Mouse (Mus musculus) layer of hippocampus, adult 11-12 months (tissue): ENCODE data around the gene Morn4.

Experiments used
- DNase-seq: peaks from one replicate; pipeline ENCODE4 v3.0.0; 2022; ENCODE audit warnings: low spot score

Morn4 gene

DNA sequence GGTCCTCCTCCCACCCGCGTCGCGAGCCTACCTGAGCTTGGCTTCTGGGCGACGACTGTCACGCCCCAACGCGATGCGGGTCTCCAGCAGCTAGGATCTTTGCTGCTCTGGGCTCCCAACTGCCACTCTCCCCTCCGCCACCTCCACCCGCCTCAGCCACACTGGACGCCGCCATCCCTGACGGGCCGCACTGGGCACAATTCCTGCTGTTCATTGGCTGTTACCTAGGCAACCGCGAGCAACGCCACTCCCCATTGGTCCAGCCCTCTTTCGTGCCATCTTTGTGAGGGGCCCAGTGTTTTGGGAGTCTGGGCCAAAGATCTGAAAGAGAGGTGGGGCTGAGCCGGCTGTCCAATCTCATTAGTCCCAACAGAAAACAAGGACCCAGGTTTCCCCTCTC is at the start of gene Morn4:
Morn4 (minus strand) TSS at position 192 of the 400 bp plus-strand sequence.
- peak; percentile 94 for DNase-seq

DNA sequence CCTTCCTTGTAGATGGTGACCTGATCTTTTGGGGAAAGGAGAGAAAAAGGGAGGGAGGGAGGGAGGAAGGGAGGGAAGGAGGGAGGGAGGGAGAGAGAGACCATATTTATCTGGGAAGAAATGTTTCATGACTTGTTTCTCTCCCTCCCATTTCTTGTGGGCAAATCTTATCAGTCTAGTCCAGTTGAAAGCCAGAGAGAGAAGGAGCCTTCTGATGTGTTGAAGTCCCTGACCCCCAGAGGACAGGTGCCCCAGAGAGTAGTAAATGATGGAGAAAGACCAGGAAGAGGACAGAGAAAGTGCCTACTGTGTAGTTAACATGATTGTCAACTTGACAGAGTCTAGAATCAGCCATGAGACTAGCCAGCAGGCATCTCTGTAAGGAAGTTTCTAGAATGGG is 48.9 kb upstream of the Morn4 start:
- DNase-seq: no peak

DNA sequence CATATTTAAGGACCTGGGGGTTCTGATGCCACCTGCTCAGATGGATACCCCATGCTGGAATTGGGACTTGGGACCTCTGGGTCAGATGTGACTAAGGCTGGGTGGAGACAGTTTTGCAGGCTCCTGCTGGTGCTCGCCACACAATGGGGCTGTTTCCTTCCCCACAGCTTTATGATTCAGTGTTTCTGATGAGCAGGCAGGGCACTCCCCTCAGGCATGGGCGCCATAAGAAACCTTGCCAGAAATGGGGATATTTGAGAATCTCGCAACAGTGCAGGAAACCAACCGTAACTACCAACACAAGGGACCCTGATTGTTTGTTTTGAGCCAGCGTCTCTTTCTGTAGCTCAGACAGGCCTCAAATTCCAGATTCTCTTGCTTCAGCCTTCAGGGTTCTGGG is 44.9 kb upstream of the Morn4 start:
- no peak for DNase-seq

- DNase-seq: no peak
These were observed 44.1 kb upstream of the Morn4 start for GRCm38 (mm10) chr19:42130294-42130606.

DNA sequence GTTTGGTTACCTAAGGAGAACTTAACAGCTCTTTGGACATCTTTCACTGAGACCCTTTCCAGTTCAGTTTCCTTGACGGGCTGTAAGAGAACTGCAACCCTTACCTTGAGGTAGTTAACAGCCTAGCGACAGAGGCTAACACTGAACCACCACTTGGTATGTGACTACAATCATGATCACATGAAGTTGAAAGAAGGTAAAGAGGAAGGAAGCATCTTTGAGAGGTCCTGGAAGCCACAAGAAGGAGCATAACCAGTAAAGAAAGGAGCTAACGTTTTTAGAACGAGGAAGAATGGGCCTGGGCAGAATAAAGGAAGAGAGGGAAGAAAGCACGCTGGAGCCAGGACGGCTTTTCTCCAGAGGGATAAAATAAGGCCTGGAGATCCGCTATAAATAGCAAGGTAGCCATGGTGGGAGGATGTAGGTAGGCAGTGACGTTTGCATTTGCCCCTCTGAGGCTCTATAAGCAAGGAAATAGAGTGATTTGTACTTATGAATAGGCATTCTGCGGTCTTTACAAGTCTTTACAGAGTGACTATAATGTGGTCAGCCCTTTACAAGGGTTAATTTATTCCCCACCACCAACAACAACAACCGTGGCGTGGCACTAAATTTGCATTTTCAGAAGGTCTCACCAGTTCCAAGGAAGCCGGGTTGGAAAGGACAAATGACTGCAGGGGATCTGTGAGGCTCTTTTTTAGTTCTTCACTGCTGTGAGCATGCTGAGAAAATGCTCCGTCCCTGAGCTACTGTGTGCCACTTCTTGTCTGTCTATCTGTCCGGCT is 43.5 kb upstream of the Morn4 start:
- DNase-seq: no peak

DNA sequence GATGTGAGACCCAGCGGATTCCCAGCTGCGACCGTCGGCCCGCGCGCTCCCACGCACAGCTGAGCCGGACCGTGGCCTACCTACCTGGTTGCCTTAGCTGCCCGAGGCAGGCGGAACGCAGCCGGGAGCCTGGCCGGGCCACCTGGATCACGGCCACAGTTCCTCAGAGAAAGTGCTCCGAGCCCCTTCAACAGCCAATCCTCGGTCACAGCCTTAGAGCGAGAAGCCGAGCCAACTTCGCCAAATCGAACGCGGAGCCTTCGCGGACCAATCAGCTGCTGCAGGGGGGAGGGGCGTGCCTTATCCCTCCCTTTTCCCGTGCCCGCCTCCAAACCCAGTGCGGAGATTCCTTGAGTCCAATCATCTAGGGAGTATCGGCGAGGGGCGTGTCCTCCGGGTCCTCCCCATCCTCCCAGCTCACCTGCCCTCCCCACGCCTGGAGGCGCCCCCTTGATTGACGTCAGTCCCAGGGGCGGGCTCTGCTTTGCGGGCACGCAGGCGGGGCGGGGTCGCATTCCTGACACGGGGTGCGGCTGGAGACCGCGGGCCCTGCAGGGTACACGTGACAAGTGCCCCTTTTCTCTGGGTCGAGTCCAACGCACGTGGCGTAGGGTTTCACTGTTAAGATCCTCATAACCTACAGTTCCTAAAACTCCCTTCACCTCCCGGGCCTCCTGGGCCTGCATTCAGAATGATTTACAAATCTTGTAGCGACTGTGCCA is 42.8 kb upstream of the Morn4 start, which contains the start of gene Avpi1:
Avpi1 (minus strand) TSS at position 273 of the 722 bp plus-strand sequence.
- DNase-seq: peak; percentile 99

- DNase-seq: no peak
These were observed 42.0 kb upstream of the Morn4 start for GRCm38 (mm10) chr19:42128052-42128740.

- DNase-seq: no peak
These were observed 40.9 kb upstream of the Morn4 start for GRCm38 (mm10) chr19:42127024-42127423.

DNA sequence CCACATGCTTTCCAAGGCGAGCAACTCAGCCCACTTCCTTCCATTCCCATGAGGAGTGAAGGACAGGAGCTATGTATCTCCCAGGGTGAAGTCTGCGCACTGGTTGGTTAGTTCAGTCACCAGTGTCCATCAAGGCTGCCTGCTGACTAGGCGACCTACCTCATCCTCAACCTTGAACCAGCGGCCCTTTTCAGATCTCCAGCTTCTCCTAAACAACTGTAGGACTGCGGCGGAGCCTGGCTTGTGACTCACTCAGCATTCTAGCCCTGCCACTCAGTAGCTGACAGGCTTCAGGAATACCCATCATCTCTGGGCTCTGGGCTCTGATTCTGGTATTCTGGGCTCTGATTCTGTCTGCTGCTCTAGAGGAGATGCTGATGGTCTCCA is 40.1 kb upstream of the Morn4 start:
- DNase-seq: no peak

- DNase-seq: no peak
These were observed 39.5 kb upstream of the Morn4 start for GRCm38 (mm10) chr19:42125501-42126218.

- DNase-seq: no peak
These were observed 38.5 kb upstream of the Morn4 start for GRCm38 (mm10) chr19:42124684-42125083.

DNA sequence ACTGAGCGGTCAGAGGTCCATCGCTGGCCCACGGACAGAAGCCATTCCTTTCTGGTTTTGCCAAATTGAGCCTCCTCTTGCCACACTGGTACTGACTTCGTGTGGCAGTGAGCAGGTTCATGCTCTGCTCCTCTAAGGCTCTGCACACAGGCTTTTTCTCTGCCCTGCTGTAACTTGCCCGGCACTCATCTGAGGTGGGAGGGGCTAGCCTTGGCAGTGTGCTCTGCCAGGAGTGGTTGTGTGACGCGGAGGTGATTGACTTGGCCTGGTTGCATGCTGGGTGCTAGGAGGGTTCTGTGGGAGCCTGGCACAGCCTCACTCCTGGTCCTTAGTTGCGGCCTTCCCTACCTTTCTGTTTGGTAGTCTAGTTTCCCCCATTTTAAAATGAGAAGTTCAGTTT is 34.3 kb upstream of the Morn4 start:
- no peak for DNase-seq

DNA sequence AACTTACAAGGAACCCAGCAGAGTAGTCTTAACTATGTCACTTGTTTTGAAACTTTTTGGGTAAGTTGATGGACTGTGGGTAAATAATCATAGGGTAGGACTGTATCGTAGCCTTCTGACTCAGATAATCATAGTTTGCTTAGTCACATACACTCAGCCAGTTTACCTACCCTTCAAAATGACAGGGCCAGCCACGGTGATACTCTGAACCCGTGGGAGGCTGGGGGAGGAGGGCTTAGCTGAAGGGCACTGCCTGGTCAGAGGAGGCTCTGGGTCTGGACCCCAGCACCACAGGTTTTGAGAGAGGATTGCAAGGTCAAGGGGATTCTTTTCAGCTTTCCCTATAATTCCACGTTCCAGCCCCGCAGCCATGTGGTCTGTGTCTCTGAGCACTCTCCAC is 32.4 kb upstream of the Morn4 start:
- no peak for DNase-seq

DNA sequence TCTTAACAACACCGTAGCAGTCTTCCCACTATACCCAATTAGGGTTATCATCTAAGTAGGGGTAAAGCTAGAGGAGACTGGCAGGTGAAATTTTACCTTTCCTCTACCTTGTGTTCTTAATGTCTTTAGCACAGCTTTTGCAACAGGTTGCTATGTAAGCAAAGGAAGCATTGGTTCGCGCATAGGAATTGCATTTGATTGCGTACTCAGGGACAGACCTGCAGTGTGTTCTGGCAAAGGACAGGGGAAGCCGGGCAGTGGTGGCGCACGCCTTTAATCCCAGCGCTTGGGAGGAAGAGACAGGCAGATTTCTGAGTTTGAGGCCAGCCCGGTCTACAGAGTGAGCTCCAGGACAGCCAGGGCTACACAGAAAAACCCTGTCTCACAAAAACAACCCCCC is 32.0 kb upstream of the Morn4 start:
- DNase-seq: no peak

- no peak for DNase-seq
These were observed 29.7 kb upstream of the Morn4 start for GRCm38 (mm10) chr19:42115783-42116335.

- no peak for DNase-seq
These were observed 18.5 kb upstream of the Morn4 start for GRCm38 (mm10) chr19:42104681-42105080.

DNA sequence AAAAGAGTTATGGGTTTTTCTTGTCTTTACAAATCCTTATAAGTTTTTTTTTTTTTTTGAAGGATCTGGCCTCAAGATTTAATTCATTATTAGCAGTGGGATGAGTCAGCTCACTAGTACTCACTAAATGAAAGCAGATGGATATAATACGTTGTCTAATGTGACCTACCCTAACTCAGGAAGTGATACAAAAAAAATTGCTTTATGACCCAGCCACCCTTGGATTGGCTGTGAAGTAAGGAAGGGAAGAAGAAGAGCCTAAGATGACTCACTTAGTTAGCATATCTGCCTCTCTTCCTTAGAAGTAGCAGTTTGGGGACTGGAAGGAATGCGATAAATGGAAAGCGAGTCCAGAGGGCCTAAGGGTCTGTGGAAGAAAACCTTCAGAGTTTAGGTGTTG is 13.2 kb upstream of the Morn4 start:
- no peak for DNase-seq

DNA sequence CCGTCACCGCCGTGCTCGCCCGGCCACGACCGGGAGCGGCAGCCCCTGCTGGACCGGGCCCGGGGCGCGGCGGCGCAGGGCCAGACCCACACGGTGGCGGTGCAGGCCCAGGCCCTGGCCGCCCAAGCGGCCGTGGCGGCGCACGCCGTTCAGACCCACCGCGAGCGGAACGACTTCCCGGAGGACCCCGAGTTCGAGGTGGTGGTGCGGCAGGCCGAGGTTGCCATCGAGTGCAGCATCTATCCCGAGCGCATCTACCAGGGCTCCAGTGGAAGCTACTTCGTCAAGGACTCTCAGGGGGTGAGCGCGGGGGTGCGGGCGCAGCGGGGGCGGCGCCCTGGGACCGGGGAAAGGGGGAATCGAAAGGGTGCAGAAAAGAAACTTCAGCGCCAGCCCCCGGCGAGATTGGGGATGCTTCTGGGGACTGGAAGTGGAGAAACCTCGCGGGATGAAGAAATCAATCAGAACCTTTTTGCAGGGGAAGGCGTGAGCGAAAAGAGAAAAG is 4.5 kb upstream of the Morn4 start:
- peak; percentile 23 for DNase-seq

DNA sequence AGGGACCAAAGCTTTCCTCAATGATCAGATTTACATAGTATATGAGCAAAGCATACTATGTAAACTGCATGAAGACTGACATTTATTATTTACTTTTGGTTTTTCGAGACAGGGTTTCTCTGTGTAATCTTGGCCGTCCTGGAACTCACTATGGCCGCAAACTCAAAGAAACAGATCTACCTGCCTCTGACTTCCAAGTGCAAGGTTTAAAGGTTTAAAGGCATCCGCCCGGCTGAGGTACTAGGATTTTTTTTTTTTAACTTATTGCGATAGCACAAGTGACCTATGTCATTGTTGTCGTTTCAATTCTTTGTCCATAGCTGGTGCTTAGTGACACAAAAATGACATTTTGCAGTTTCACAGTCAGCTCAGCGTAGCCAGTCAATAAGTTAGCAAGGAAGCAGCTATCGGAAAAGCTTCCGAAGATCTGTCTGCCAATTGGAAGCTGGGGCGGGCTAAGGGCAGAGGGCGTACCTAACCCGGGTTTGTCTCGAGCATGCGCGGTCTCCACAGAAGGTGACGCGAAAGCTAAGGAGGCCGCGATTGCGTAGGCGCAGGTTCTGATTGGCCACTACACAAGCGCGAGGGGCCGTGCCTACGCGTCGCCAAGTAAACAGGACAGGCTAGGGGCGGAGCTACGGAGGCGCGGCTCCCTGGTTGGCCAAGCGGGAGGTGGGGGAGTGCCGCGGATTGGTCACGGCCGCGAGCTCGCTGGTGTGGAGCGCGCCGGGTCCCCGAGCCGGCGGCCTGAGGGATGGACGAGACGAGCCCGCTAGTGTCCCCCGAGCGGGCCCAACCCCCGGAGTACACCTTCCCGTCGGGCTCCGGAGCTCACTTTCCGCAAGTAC is 3.8 kb upstream of the Morn4 start, which contains the start of gene Pi4k2a:
Pi4k2a (plus strand) TSS at position 723 of the 848 bp plus-strand sequence.
- DNase-seq: peak; percentile 100

- DNase-seq: peak; percentile 67
These were observed 3.1 kb upstream of the Morn4 start for GRCm38 (mm10) chr19:42089103-42089747.
